Mouse (Mus musculus) CH12.LX (cell line): ENCODE measurements around the gene Lrriq4. TPM values are rescaled to one million over a fixed set of nuclear protein-coding genes. Genes with fewer than 3 reads are reported as not detected.

Experiments used
- DNase-seq: peaks from one replicate; pipeline ENCODE4 v3.0.0-alpha.2; 2013; ENCODE audit errors: extremely low read depth
- H3K27ac ChIP-seq: 2 replicates; pipeline ENCODE4 v1.5.1; 2012; ENCODE audit warnings: low read depth, mild to moderate bottlenecking, control low read depth, moderate library complexity; ENCODE audit not compliant: insufficient read depth
- H3K27me3 ChIP-seq: replicated peaks from 2 replicates; pipeline ENCODE3; 2012; ENCODE audit warnings: inconsistent platforms
- H3K36me3 ChIP-seq, 2 experiments: replicated peaks in 1 of 2; 2 replicates each; pipeline versions ENCODE3 to v1.6.1; 2012; ENCODE audit warnings: inconsistent platforms in 1 of 2, low read length in 1 of 2, mild to moderate bottlenecking in 1 of 2, mixed read lengths in 1 of 2, moderate library complexity in 1 of 2; ENCODE audit not compliant: control insufficient read depth in 1 of 2, insufficient read depth in 1 of 2
- H3K4me1 ChIP-seq, 2 experiments: 2 replicates each; pipeline ENCODE4 v1.6.1; 2012; ENCODE audit warnings: inconsistent platforms in 1 of 2, moderate library complexity in 1 of 2; ENCODE audit not compliant: insufficient read depth in 2 of 2, control insufficient read depth in 1 of 2
- H3K4me2 ChIP-seq: 2 replicates; pipeline ENCODE4 v1.6.1; 2012; ENCODE audit warnings: low read depth, mild to moderate bottlenecking, control low read depth; ENCODE audit not compliant: poor library complexity, insufficient read depth, severe bottlenecking
- H3K4me3 ChIP-seq, 3 experiments: fragments of 150-350 bp in 1 of 3; sonication (generic) in 1 of 3; replicated peaks in 1 of 3; 2 replicates each; pipeline versions ENCODE3 to v1.5.1; 2011 to 2012; ENCODE audit warnings: low read depth in 2 of 3, low read length in 2 of 3, mild to moderate bottlenecking in 2 of 3, moderate library complexity in 2 of 3, control low read depth in 1 of 3, improper control_type of control experiment in 1 of 3, inconsistent platforms in 1 of 3, mixed read lengths in 1 of 3; ENCODE audit not compliant: poor library complexity in 1 of 3
- H3K79me2 ChIP-seq: replicated peaks from 2 replicates; pipeline ENCODE4 v1.6.1; 2012; ENCODE audit warnings: mild to moderate bottlenecking, moderate library complexity; ENCODE audit not compliant: control insufficient read depth, poor library complexity, insufficient read depth, severe bottlenecking; ENCODE audit errors: extremely low read depth
- H3K9ac ChIP-seq: 2 replicates; pipeline ENCODE4 v1.6.1; 2012; ENCODE audit warnings: low read depth, mild to moderate bottlenecking, control low read depth, moderate library complexity; ENCODE audit not compliant: insufficient read depth
- H3K9me3 ChIP-seq: replicated peaks from 2 replicates; pipeline ENCODE3; 2012; ENCODE audit warnings: low read length, inconsistent platforms, mixed read lengths
- BHLHE40 ChIP-seq: IDR thresholded peaks from 2 replicates; pipeline ENCODE4 v1.6.1; 2011; ENCODE audit warnings: mild to moderate bottlenecking, low read depth, low read length, improper control_type of control experiment
- CHD2 ChIP-seq: IDR thresholded peaks from 2 replicates; pipeline ENCODE4 v1.6.1; 2011; ENCODE audit warnings: low read length, improper control_type of control experiment
- ELF1 ChIP-seq: IDR thresholded peaks from 2 replicates; pipeline ENCODE4 v1.6.1; 2014; ENCODE audit warnings: low read depth, mild to moderate bottlenecking, inconsistent platforms, low read length, improper control_type of control experiment
- JUND ChIP-seq: conservative IDR thresholded peaks from 2 replicates; pipeline ENCODE4 v1.6.1; 2011; ENCODE audit warnings: low read depth, low read length, improper control_type of control experiment
- KAT2A ChIP-seq: IDR thresholded peaks from 2 replicates; pipeline ENCODE4 v1.6.1; 2012; ENCODE audit warnings: low read length, improper control_type of control experiment, inconsistent platforms; ENCODE audit not compliant: insufficient replicate concordance
- MAX ChIP-seq: IDR thresholded peaks from 2 replicates; pipeline ENCODE4 v1.6.1; 2011; ENCODE audit warnings: low read length, improper control_type of control experiment
- MXI1 ChIP-seq: IDR thresholded peaks from 2 replicates; pipeline ENCODE4 v1.6.1; 2011; ENCODE audit warnings: mild to moderate bottlenecking, low read depth, low read length, improper control_type of control experiment
- NELFE ChIP-seq: IDR thresholded peaks from 2 replicates; pipeline ENCODE4 v1.6.1; 2011; ENCODE audit warnings: low read depth, low read length, improper control_type of control experiment
- NRF1 ChIP-seq: IDR thresholded peaks from 2 replicates; pipeline ENCODE4 v1.6.1; 2014; ENCODE audit warnings: low read depth, mild to moderate bottlenecking, inconsistent platforms, low read length, improper control_type of control experiment, moderate library complexity
- PAX5 ChIP-seq: IDR thresholded peaks from 2 replicates; pipeline ENCODE4 v1.6.1; 2012; ENCODE audit warnings: low read length, inconsistent platforms, mixed read lengths
- POLR2A ChIP-seq: IDR thresholded peaks from 2 replicates; pipeline ENCODE4 v1.6.1; 2011; ENCODE audit warnings: low read depth, mild to moderate bottlenecking, improper control_type of control experiment, low read length
- RAD21 ChIP-seq: IDR thresholded peaks from 2 replicates; pipeline ENCODE4 v1.6.1; 2011; ENCODE audit warnings: low read depth, mild to moderate bottlenecking, low read length, improper control_type of control experiment, moderate library complexity
- SIN3A ChIP-seq: IDR thresholded peaks from 2 replicates; pipeline ENCODE4 v1.6.1; 2012; ENCODE audit warnings: low read length, improper control_type of control experiment, inconsistent platforms
- SMC3 ChIP-seq: IDR thresholded peaks from 2 replicates; pipeline ENCODE4 v1.6.1; 2011; ENCODE audit warnings: low read depth, low read length, improper control_type of control experiment
- TCF12 ChIP-seq: IDR thresholded peaks from 2 replicates; pipeline ENCODE4 v1.6.1; 2014; ENCODE audit warnings: low read depth, mild to moderate bottlenecking, inconsistent platforms, low read length, improper control_type of control experiment
- UBTF ChIP-seq: IDR thresholded peaks from 2 replicates; pipeline ENCODE4 v1.6.1; 2012; ENCODE audit warnings: low read depth, mild to moderate bottlenecking, inconsistent platforms, low read length, improper control_type of control experiment, moderate library complexity
- USF1 ChIP-seq: IDR thresholded peaks from 2 replicates; pipeline ENCODE4 v1.6.1; 2014; ENCODE audit warnings: low read depth, mild to moderate bottlenecking, inconsistent platforms, low read length, improper control_type of control experiment
- ZC3H11A ChIP-seq: IDR thresholded peaks from 2 replicates; pipeline ENCODE4 v1.6.1; 2012; ENCODE audit warnings: low read depth, mild to moderate bottlenecking, inconsistent platforms, low read length, improper control_type of control experiment
- ZKSCAN1 ChIP-seq: IDR thresholded peaks from 2 replicates; pipeline ENCODE4 v1.6.1; 2012; ENCODE audit warnings: low read depth, inconsistent platforms, low read length, improper control_type of control experiment, borderline replicate concordance
- ZMIZ1 ChIP-seq: IDR thresholded peaks from 2 replicates; pipeline ENCODE4 v1.6.1; 2012; ENCODE audit warnings: low read depth, mild to moderate bottlenecking, inconsistent platforms, low read length, improper control_type of control experiment
- dilution Hi-C: fragments of 300-500 bp; cut with MboI; formaldehyde crosslinking; loops from 2 replicates; pipeline ENCODE4 v1.14.3; 2020; ENCODE audit warnings: low sequenced_read_pairs; ENCODE audit not compliant: extremely low pct_unique_long_range_greater_than_20kb, extremely low pct_ligation_motif_present
- in situ Hi-C: fragments of 300-500 bp; cut with MboI; formaldehyde crosslinking; loops from 3 replicates; pipeline ENCODE4 v1.14.3; 2019; ENCODE audit warnings: low sequenced_read_pairs, low pct_ligation_motif_present, low pct_unique_long_range_greater_than_20kb, mixed read lengths
- polyA plus RNA-seq: library from polyadenylated mRNA; unstranded; fragments of >175 nt; gene quantifications from 2 replicates; pipeline ENCODE4 v1.2.1, GENCODE M21; 2012; ENCODE audit warnings: low read depth; ENCODE audit not compliant: insufficient read length
- total RNA-seq, 2 experiments: library from RNA; depleted of rRNA; stranded (reverse); fragments of 300-350 nt in 1 of 2; fragments of >200 nt in 1 of 2; gene quantifications; 2 replicates each; pipeline ENCODE4 v1.2.3; 2012 to 2014

Lrriq4 gene
- total RNA-seq (2012; rRNA removed), result not detected in 2 replicates
- not detected in 2 replicates for total RNA-seq (2014; rRNA removed)
- not detected in 2 replicates for polyA plus RNA-seq

GRCm38 (mm10) chr3:30644207-30644606 lies at the start of gene Lrriq4:
TSS of gene Lrriq4 (plus strand) at chr3:30644507.
- no peak for DNase-seq
- Histone ChIP-seq H3K4me3 (no peak within 1 kb of the TSS), H3K36me3 (no peaks in the 10 kb centered on the region), H3K9ac (no peak within 1 kb of the TSS), H3K79me2 (no peaks in the 10 kb centered on the region), H3K27ac (no peak within 1 kb of the TSS), H3K4me1 (no peaks in the 10 kb centered on the region), H3K27me3 (no peaks in the 10 kb centered on the region), H3K4me2 (no peak within 1 kb of the TSS), H3K9me3 (no peaks in the 10 kb centered on the region)
- in situ Hi-C loops (no loop called here), dilution Hi-C loops (no loop called here)
- TF ChIP-seq ZKSCAN1, result no peak
- no peak for TF ChIP-seq NRF1
- TF ChIP-seq SIN3A, result no peak
- no peak for TF ChIP-seq MAX
- TF ChIP-seq MXI1, result no peak
- no peak for TF ChIP-seq RAD21
- no peak for TF ChIP-seq ZMIZ1
- TF ChIP-seq BHLHE40, result no peak
- TF ChIP-seq UBTF, result no peak
- TF ChIP-seq USF1, result no peak
- no peak for TF ChIP-seq ZC3H11A
- TF ChIP-seq PAX5, result no peak
- no peak for TF ChIP-seq JUND
- TF ChIP-seq CHD2, result no peak
- TF ChIP-seq TCF12, result no peak
- TF ChIP-seq SMC3, result no peak

DNA sequence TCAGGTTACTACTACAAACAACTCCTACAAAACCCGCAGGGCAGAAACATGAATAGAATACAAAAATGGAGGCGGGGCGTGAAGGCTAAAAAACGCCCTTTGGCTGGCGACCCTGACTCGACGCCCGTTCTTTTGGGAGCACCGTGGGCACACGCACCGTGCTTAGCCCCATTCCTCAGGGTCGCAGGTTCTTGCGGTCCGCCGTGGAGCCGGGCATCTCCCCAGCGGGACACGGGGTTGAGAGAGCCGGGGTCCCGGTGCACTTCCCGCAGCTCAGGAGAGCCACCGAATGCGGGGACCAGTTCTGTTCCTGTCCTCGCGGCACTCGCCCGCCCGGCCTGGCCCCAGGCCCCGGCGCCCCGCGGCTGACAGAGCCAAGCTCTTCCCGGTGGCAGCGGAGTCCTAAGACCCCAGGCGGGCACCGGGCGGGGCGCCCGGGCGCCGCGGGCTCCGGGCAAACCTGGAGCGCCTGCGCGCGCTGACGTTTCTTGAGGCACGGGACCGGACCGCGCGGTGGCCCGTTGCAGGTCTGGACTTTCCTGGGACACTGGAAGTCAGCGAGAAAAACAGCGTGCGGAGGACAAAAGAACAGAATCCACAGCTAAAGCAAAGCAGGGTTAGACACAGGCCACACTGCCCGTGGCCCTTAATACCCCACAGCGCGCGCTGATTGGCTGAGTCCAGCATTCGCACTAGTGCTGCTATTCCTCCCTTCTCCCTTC lies 49.0 kb upstream of the Lrriq4 start:
- Histone ChIP-seq H3K4me1 (peaks cover 5 to 14% of the 10 kb centered on the region in 2 experiments), H3K9me3 (no peaks in the 10 kb centered on the region), H3K36me3 (no peaks in the 10 kb centered on the region), H3K4me2 (peak overlapping the region; percentile 37), H3K4me3 (peak overlapping the region; percentile 58 to 75 (median 60)), H3K9ac (peak overlapping the region; percentile 69), H3K27ac (no peak overlapping the region), H3K27me3 (no peaks in the 10 kb centered on the region), H3K79me2 (no peaks in the 10 kb centered on the region)
- no peak for TF ChIP-seq ZMIZ1
- 0 out of 2 replicates have a peak, but pooled peaks have one; percentile 7 for TF ChIP-seq ELF1
- TF ChIP-seq KAT2A, result no peak
- TF ChIP-seq TCF12, result 0 out of 2 replicates have a peak, but pooled peaks have one; percentile 24
- TF ChIP-seq NRF1, result peak; percentile 85
- peak; percentile 95 for TF ChIP-seq BHLHE40
- no peak for TF ChIP-seq RAD21
- peak; percentile 44; the same call in 1 of the 2 replicates for TF ChIP-seq POLR2A
- TF ChIP-seq MXI1, result peak; percentile 26; the same call in 1 of the 2 replicates
- 0 out of 2 replicates have a peak, but pooled peaks have one; percentile 12 for TF ChIP-seq NELFE
- dilution Hi-C loops, result no loop called here
- in situ Hi-C loops, result loop anchor here (10.0 to 25.0 kb wide), 3 partner anchors 217 to 550 kb away; partner anchors contain the start of genes Cldn11 and Prkci
- DNase-seq, result no peak
